Mouse (Mus musculus) hematopoietic stem cell, adult 5-6 weeks (primary cell): ENCODE measurements around the gene Mrpl2. TPM values are rescaled to one million over a fixed set of nuclear protein-coding genes. Genes with fewer than 3 reads are reported as not detected.

ENCODE experiments used
- ATAC-seq, 2 experiments: fragments of 125-278 bp in 1 of 2; replicated peaks in 1 of 2; 2 replicates each; pipeline ENCODE4 v1.8.0; 2016 to 2017; ENCODE audit warnings: inconsistent platforms in 2 of 2, mild to moderate bottlenecking in 2 of 2, moderate number of reproducible peaks in 2 of 2, low read depth in 1 of 2, moderate TSS enrichment in 1 of 2; ENCODE audit not compliant: low FRiP score in 2 of 2, poor library complexity in 2 of 2, severe bottlenecking in 2 of 2, insufficient read depth in 1 of 2, low TSS enrichment in 1 of 2
- total RNA-seq: library from RNA; stranded (forward); fragments of 172-1452, 232-1000 nt; gene quantifications from 2 replicates; pipeline ENCODE4 v1.2.3, GENCODE M21; 2017

The Mrpl2 gene
- total RNA-seq, 1 experiment from 2014 or later = 66.1 TPM

- ATAC-seq = 0 out of 4 replicates have a peak, but pooled peaks of 1 of the 2 experiments have one; percentile 6
These were observed 24.7 kb upstream of the Mrpl2 start for GRCm38 (mm10) chr17:46621324-46621723.

- ATAC-seq = peak; percentile 76 to 85
These were observed 23.8 kb upstream of the Mrpl2 start for GRCm38 (mm10) chr17:46622269-46622668.

- peak; percentile 21 to 33 for ATAC-seq
These were observed 22.0 kb upstream of the Mrpl2 start for GRCm38 (mm10) chr17:46623819-46624557.

GRCm38 (mm10) chr17:46624598-46624997 is 21.4 kb upstream of the Mrpl2 start:
- no peak for ATAC-seq

- ATAC-seq = no peak
These were observed 18.6 kb upstream of the Mrpl2 start for GRCm38 (mm10) chr17:46627409-46627808.

GRCm38 (mm10) chr17:46628471-46628790 is 17.6 kb upstream of the Mrpl2 start:
- no peak for ATAC-seq

GRCm38 (mm10) chr17:46628791-46629684 is 17.0 kb upstream of the Mrpl2 start, which contains the start of gene Ptk7:
Ptk7 (minus strand) TSS chr17:46629504.
- peak in 1 of 2 experiments; percentile 32; a peak in 1 of 4 replicates for ATAC-seq

GRCm38 (mm10) chr17:46629685-46630441 is 16.2 kb upstream of the Mrpl2 start:
- ATAC-seq = 0 out of 4 replicates have a peak, but pooled peaks of 1 of the 2 experiments have one; percentile 21

- ATAC-seq = peak; percentile 56 to 65
These were observed 9.1 kb upstream of the Mrpl2 start for GRCm38 (mm10) chr17:46636831-46637523.

GRCm38 (mm10) chr17:46639929-46640328 is 6.1 kb upstream of the Mrpl2 start:
- peak in 1 of 2 experiments; percentile 45; a peak in 2 of 4 replicates for ATAC-seq

- ATAC-seq = no peak
These were observed 4.0 kb upstream of the Mrpl2 start for GRCm38 (mm10) chr17:46642060-46642459.

- no peak for ATAC-seq
These were observed 1.8 kb upstream of the Mrpl2 start for GRCm38 (mm10) chr17:46644152-46644805.

- ATAC-seq = no peak
These were observed 1.0 kb upstream of the Mrpl2 start for GRCm38 (mm10) chr17:46644916-46645475.

- peak in 1 of 2 experiments; percentile 7; a peak in 1 of 4 replicates for ATAC-seq
These were observed 263 bp downstream of the Mrpl2 start for GRCm38 (mm10) chr17:46646322-46646662.

GRCm38 (mm10) chr17:46647279-46647678 is 1.2 kb downstream of the Mrpl2 start:
- no peak for ATAC-seq

- ATAC-seq = no peak
These were observed 2.4 kb downstream of the Mrpl2 start for GRCm38 (mm10) chr17:46648436-46648835.
